Mouse (Mus musculus): ENCODE results near the gene Hdac9.

Gene Hdac9

DNA sequence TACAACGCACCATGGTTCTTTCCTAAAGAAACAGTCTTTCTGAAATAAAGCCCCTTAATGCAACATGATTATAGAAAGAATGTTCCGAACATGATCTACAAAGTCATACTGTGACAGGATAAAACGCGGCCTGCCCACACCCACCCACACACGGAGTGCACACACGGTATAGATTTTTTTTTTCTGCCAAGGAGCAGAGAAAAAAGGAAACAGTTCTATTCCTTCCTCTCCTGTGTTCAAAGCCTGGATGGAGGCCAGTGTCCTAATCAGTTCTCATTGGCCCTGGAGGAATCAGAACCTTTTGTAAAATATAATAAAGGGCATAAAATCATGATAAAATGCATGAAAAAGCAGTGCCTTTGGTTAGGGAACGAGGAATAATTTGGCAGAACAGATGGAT is 624.5 kb downstream of the Hdac9 start:
- H3K27me3 ChIP-seq (ENCODE audit: control insufficient read depth, insufficient read depth, low read length, poor library complexity, severe bottlenecking): no peaks in the 10 kb centered on the region
- H3K36me3 ChIP-seq (ENCODE audit: control insufficient read depth, insufficient read depth, low read length, poor library complexity, severe bottlenecking): no peaks in the 10 kb centered on the region
- no peak for DNase-seq (ENCODE audit: low read depth, low spot score)

- Histone ChIP-seq H3K27me3 (ENCODE audit: control insufficient read depth, insufficient read depth, low read length, poor library complexity, severe bottlenecking) (no peaks in the 10 kb centered on the region), H3K36me3 (ENCODE audit: control insufficient read depth, insufficient read depth, low read length, poor library complexity, severe bottlenecking) (no peaks in the 10 kb centered on the region)
- DNase-seq (ENCODE audit: low read depth, low spot score): no peak
These were observed 629.7 kb downstream of the Hdac9 start for GRCm38 (mm10) chr12:34287218-34287617.

- DNase-seq (ENCODE audit: low read depth, low spot score): no peak
- H3K36me3 ChIP-seq (ENCODE audit: control insufficient read depth, insufficient read depth, low read length, poor library complexity, severe bottlenecking): no peaks in the 10 kb centered on the region
- H3K27me3 ChIP-seq (ENCODE audit: control insufficient read depth, insufficient read depth, low read length, poor library complexity, severe bottlenecking): no peaks in the 10 kb centered on the region
These were observed 632.0 kb downstream of the Hdac9 start for GRCm38 (mm10) chr12:34284888-34285287.

DNA sequence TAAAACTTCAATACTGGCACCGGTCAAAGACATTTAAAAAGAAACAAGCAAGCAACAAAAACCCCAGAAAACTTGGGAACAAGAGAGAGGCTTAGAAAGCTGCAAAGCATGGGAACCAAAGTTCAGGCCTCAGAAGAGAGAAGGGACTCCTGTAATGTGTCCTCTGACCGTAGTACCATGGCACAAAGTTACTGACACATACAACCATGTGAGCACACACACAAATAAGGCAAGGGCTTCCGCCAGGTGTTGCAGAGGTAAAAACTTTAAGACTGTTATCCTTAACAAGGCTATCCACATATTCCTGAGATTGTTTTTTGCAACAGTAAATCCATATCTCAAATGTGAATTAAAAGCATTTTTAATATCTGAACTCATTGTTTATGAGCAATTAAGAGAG is 632.5 kb downstream of the Hdac9 start:
- no peak for DNase-seq (ENCODE audit: low read depth, low spot score)
- no peaks in the 10 kb centered on the region for H3K27me3 ChIP-seq (ENCODE audit: control insufficient read depth, insufficient read depth, low read length, poor library complexity, severe bottlenecking)
- no peaks in the 10 kb centered on the region for H3K36me3 ChIP-seq (ENCODE audit: control insufficient read depth, insufficient read depth, low read length, poor library complexity, severe bottlenecking)

- no peaks in the 10 kb centered on the region for H3K36me3 ChIP-seq (ENCODE audit: control insufficient read depth, insufficient read depth, low read length, poor library complexity, severe bottlenecking)
- DNase-seq (ENCODE audit: low read depth, low spot score): no peak
- no peaks in the 10 kb centered on the region for H3K27me3 ChIP-seq (ENCODE audit: control insufficient read depth, insufficient read depth, low read length, poor library complexity, severe bottlenecking)
These were observed 638.1 kb downstream of the Hdac9 start for GRCm38 (mm10) chr12:34278822-34279221.

DNA sequence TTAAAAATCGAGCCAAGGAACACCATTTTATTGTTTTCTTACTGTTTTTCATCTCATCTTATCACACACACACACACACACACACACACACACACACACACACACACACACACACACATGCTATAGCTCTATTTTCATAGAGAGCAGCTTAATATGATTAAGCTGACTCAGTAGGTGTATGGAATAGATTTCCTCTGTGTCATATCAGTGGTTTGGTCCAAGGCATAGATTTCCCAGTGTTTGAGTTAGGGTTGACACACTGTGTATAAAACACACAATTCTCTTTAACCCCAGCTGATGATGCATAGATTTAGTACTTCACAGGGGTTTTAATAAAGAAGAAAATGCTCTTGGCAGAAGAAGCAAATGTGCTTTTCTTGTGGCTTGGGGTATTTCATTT is 643.1 kb downstream of the Hdac9 start:
- DNase-seq (ENCODE audit: low read depth, low spot score): no peak
- Histone ChIP-seq H3K27me3 (ENCODE audit: control insufficient read depth, insufficient read depth, low read length, poor library complexity, severe bottlenecking) (no peaks in the 10 kb centered on the region), H3K36me3 (ENCODE audit: control insufficient read depth, insufficient read depth, low read length, poor library complexity, severe bottlenecking) (no peaks in the 10 kb centered on the region)

GRCm38 (mm10) chr12:34270096-34270495 is 646.8 kb downstream of the Hdac9 start:
- H3K27me3 ChIP-seq (ENCODE audit: control insufficient read depth, insufficient read depth, low read length, poor library complexity, severe bottlenecking): no peaks in the 10 kb centered on the region
- DNase-seq (ENCODE audit: low read depth, low spot score): no peak
- H3K36me3 ChIP-seq (ENCODE audit: control insufficient read depth, insufficient read depth, low read length, poor library complexity, severe bottlenecking): no peaks in the 10 kb centered on the region

GRCm38 (mm10) chr12:34269472-34270040 is 647.3 kb downstream of the Hdac9 start:
- Histone ChIP-seq H3K27me3 (ENCODE audit: control insufficient read depth, insufficient read depth, low read length, poor library complexity, severe bottlenecking) (no peaks in the 10 kb centered on the region), H3K36me3 (ENCODE audit: control insufficient read depth, insufficient read depth, low read length, poor library complexity, severe bottlenecking) (no peaks in the 10 kb centered on the region)
- no peak for DNase-seq (ENCODE audit: low read depth, low spot score)

DNA sequence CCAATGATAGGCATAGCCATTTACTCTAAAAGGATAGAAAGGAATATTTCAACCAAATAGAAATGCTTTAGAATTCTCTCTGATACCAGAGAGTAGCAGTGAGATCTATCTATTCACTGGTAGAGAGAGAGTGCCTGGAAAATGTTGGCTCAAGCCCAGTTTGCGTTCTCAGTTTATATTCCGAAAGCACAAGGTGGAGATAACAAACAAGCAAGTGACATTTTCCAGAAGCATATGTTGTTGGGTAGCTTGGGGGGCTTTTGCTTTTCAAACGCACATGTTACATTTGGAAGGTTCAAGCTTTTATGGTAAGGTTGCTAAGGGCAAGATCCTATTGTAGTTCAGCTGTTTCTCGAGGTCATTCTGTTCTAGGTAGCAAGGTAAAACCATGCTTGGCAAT is 657.2 kb downstream of the Hdac9 start:
- no peaks in the 10 kb centered on the region for H3K27me3 ChIP-seq (ENCODE audit: control insufficient read depth, insufficient read depth, low read length, poor library complexity, severe bottlenecking)
- no peak for DNase-seq (ENCODE audit: low read depth, low spot score)
- no peaks in the 10 kb centered on the region for H3K36me3 ChIP-seq (ENCODE audit: control insufficient read depth, insufficient read depth, low read length, poor library complexity, severe bottlenecking)

DNA sequence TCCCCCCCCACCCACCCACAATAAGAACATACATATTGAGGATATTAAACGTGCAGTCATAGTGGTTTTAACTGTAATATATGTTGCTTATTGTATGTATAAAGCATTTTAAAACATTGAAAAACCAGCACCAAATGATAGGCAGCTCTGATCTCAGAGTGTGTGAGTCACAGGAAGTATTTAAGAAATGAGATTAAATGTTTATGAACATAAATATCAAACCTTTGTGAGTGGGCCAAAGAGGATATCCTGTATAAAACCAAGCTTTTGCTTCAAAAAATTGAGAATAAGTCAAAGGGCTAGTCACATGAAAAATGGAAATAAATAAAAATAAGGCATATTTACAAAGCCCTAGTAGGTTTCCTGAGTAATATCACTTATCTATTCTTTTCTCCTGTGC is 667.7 kb downstream of the Hdac9 start:
- DNase-seq (ENCODE audit: low read depth, low spot score): no peak
- Histone ChIP-seq H3K27me3 (ENCODE audit: control insufficient read depth, insufficient read depth, low read length, poor library complexity, severe bottlenecking) (no peaks in the 10 kb centered on the region), H3K36me3 (ENCODE audit: control insufficient read depth, insufficient read depth, low read length, poor library complexity, severe bottlenecking) (no peaks in the 10 kb centered on the region)

GRCm38 (mm10) chr12:34248193-34249121 is 668.4 kb downstream of the Hdac9 start:
- no peaks in the 10 kb centered on the region for H3K36me3 ChIP-seq (ENCODE audit: control insufficient read depth, insufficient read depth, low read length, poor library complexity, severe bottlenecking)
- DNase-seq (ENCODE audit: low read depth, low spot score): no peak

DNA sequence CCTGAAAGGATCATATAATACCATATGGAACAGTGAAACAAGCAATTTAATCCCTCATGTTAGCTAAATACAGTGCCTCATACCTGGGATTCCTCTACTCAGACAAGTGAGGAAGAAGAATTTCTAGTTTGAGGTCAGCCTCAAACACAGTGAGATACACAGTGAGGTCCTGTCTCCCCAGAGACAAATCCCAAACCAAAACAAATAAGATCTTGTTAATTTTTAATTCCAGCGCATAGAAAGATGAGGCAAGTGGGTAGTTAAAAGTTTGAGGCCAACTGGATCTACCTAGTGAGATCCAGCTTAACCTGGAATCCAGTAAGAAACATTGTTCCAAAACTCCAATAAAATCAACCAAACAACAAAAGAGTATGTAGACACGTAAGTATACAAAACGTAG is 678.1 kb downstream of the Hdac9 start:
- Histone ChIP-seq H3K36me3 (ENCODE audit: control insufficient read depth, insufficient read depth, low read length, poor library complexity, severe bottlenecking) (no peaks in the 10 kb centered on the region), H3K27me3 (ENCODE audit: control insufficient read depth, insufficient read depth, low read length, poor library complexity, severe bottlenecking) (no peaks in the 10 kb centered on the region)
- no peak for DNase-seq (ENCODE audit: low read depth, low spot score)

More at GRCm38 (mm10) chr12:34248193-34249121, 668.4 kb downstream of the Hdac9 start:
- H3K27me3 ChIP-seq (ENCODE audit: control insufficient read depth, insufficient read depth, low read length, poor library complexity, severe bottlenecking): no peaks in the 10 kb centered on the region

DNA sequence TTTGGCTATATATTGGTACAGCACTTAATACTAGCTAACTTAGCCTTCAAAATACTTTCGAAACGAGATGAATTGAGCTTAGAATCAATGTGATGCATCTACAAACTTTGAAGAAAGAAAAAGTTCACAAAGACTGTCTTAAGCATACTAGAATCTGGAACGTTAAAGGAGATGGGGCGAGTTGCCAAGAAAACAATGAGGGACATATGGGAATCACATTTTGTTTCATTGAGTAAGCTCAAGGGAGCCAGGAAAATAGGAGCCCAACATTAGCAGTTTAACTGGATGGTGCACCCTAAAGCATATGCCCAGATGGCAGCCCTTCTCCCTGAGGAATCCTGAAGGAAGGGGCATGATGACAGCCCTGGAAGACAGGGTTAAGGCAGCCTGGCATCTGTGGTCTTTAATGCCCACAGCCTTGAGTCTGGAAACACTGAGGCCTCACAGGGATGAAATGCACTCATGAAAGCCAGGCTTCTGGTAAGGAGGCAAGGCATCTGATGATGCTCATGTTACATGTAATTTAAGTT is 685.2 kb downstream of the Hdac9 start:
- H3K36me3 ChIP-seq (ENCODE audit: control insufficient read depth, insufficient read depth, low read length, poor library complexity, severe bottlenecking): no peaks in the 10 kb centered on the region
- no peak for DNase-seq (ENCODE audit: low read depth, low spot score)

GRCm38 (mm10) chr12:34224505-34224904 is 692.4 kb downstream of the Hdac9 start:
- no peaks in the 10 kb centered on the region for H3K27me3 ChIP-seq (ENCODE audit: control insufficient read depth, insufficient read depth, low read length, poor library complexity, severe bottlenecking)
- H3K36me3 ChIP-seq (ENCODE audit: control insufficient read depth, insufficient read depth, low read length, poor library complexity, severe bottlenecking): no peaks in the 10 kb centered on the region
- no peak for DNase-seq (ENCODE audit: low read depth, low spot score)

More for the DNA sequence above, 685.2 kb downstream of the Hdac9 start:
- no peaks in the 10 kb centered on the region for H3K27me3 ChIP-seq (ENCODE audit: control insufficient read depth, insufficient read depth, low read length, poor library complexity, severe bottlenecking)

DNA sequence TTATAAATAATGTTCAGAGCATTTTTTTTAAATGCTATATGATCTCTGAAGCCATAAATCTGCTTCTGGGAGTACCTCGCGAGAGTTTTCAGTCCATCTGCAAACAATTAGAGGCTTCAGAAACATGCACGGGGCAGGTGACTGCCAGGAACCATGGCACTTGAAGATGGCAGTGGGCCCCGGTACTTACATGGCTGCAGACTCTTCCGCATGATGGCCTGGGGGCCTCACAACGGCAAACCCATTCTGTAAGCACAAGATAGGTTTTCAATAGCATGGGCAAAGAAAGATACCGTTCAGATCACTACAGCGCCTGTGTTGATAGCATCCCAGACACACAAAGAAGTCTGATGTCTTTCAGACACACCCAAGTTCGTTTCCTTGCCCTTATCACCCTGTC is 695.9 kb downstream of the Hdac9 start:
- no peaks in the 10 kb centered on the region for H3K27me3 ChIP-seq (ENCODE audit: control insufficient read depth, insufficient read depth, low read length, poor library complexity, severe bottlenecking)
- H3K36me3 ChIP-seq (ENCODE audit: control insufficient read depth, insufficient read depth, low read length, poor library complexity, severe bottlenecking): no peaks in the 10 kb centered on the region
- no peak for DNase-seq (ENCODE audit: low read depth, low spot score)
